Mouse (Mus musculus): ENCODE data around the gene Rc3h1.

DNA sequence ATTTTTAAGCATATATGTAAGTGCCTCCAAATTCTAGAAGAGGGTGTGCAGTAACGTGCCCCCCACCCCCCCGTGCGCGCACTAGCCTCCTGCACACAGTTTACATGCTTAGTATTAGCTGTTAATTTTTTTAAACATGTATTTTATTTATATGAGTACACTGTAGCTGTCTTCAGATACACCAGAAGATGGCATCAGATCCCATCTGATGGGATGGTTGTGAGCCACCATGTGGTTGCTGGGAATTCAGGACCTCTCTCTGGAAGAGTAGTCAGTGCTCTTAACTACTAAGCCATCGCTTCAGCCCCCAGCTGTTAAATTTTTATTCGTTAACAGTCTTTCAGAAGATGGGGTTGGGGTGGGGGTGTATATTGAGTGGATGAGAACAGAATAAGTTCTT is 29.3 kb downstream of the Rc3h1 start:
- TF ChIP-seq CTCF (IDR thresholded peaks at IDR 0.05; ENCODE audit: low read depth, low read length) (no peak), POLR2A (IDR thresholded peaks at IDR 0.05; ENCODE audit: extremely low read depth, insufficient read depth, low read length) (no peak)
